Mouse (Mus musculus) cerebellum, postnatal 4 days (tissue): ENCODE measurements around the gene Ppp1r14c.
"Not testable (repeated sequence)": the region's sequence is repeated elsewhere in the genome, so short reads cannot be mapped to it uniquely, and the experiment has no call there.

Experiments
- DNase-seq, 2 experiments: peaks; one replicate each; pipeline ENCODE4 v3.0.0; 2022; ENCODE audit warnings: low spot score in 2 of 2, mixed read lengths in 1 of 2

Gene Ppp1r14c

GRCm38 (mm10) chr10:3466135-3466626, 100.3 kb downstream of the Ppp1r14c start:
- DNase-seq, result no peak

DNA sequence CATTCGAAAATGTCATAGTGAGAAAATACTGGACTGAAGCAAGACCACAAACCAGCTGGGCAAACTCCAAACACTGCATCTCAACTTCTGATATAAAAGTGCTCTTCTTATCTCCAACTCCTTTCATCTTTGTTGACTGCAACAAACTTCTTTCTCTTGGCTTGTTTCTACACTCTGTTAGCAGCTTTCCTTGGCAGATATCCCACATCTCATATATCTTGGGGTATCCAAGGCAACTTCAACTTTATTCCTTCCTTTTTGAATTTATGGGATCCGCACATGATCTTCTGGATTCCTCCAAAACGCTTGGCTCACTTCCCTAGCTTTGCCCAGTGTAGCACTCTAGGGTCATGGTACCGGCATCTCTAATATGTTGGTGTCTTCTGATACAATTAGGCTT, 102.7 kb downstream of the Ppp1r14c start:
- no peak for DNase-seq

DNA sequence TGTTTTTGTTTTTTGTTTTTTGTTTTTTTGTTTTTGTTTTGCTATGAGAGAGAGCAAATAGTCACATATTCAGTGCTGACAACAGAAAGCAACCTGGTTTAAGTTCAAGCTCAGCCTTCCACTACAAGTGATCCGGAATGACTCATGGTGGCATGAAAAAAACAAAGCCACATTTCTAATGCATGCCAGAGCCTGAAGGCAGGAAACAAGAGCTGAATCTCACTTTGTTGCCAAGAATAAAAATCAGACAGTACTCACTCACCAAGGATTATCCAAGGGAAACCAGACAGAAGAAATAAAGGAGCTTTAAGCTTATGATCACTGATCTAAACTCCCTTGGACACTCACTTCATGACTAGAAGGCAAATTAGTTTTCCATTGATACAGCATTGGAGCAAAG, 110.8 kb downstream of the Ppp1r14c start:
- no peak for DNase-seq

GRCm38 (mm10) chr10:3479772-3480171, 113.9 kb downstream of the Ppp1r14c start:
- DNase-seq, result no peak

GRCm38 (mm10) chr10:3490052-3490451, 124.2 kb downstream of the Ppp1r14c start:
- no peak for DNase-seq

- no peak for DNase-seq
Measured at GRCm38 (mm10) chr10:3496791-3497190, 130.9 kb downstream of the Ppp1r14c start.

DNA sequence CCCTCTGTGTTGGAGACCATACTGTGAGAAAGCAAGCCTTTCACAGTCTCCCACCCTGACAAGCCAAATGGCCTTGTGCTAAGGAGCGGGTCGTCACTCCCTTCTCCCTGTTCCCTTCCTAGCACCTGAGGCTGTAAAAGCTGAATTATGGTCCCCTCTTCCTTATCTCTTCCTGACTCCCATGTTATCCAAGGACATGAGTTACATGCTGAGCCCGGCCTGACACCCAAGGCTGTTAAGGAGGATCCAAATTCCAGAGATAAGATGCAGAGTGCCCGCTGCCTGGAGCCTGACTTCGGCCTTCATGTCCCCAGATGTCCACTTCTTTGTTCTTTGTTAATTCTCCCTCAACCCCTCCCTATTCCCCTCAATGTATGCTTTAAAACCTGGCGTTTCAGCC, 135.0 kb downstream of the Ppp1r14c start:
- DNase-seq, result not testable (repeated sequence)

DNA sequence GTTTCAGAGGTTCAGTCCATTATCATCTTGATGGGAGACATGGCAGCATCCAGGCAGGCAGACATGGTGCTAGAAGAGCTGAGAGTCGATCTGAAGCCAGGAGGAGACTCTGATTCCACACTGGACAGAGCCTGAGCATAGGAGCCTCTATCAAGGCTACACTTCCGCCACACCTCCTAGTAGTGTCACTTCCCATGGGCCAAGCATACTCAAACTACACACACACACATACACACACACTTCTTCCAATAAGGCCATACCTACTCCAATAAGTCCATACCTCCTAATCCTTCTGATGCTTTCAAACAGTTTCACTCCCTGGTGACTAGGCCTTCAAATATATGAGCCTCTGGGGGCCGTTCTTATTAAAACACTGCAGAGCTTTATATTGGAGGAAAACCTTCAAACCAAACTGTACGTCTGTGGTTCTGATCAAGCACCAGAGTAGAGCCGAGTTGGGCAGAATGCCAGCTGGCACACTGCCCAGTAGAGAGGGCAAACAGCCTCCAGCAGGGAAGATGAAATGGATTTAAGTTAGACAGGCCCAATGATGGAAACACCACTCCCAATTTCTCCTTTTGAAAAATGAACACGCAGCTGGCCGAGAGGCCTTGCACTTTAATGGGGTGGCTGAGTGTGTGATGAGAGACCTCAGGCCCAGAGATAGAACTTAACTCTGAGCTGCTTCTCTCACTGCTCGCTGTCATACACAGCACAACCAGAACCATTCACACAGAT, 141.8 kb downstream of the Ppp1r14c start:
- peak; percentile 66 to 93 for DNase-seq

DNA sequence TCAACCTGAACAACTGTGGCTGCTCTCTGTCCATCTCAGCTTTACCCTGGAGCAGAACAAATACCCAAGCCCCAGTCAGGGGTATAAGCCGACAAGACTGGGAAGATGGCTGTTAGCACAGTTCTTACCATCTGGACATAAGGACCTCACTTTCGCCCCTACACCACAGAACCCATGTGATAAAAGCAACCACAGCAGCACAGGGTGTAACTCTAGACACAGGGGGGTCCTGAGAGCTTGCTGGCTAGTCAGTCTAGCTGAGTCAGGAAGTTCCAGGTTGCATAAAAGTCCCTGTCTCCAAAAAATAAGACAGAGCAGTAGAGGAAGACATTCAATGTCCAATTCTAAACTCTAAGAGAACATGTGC, 142.3 kb downstream of the Ppp1r14c start:
- no peak for DNase-seq

DNA sequence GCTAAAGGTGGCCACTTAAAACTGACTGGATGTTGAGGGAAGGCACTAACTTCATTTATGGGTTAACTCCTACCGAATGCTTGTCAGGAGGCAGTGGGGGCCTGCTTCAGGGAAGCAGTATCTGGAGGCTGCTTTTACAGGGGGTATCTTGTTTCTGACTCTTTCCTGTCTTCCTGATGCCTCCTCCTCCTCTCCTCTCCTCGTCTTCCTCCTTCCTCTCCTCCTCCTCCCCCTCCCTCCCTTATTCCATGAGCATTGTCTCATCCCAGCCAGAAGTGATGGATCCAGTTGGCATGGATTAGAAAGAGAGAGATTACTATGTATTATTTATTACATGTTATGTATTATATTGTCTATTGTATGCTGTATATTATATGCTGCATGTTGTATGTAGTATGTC, 142.9 kb downstream of the Ppp1r14c start:
- DNase-seq, result no peak

DNA sequence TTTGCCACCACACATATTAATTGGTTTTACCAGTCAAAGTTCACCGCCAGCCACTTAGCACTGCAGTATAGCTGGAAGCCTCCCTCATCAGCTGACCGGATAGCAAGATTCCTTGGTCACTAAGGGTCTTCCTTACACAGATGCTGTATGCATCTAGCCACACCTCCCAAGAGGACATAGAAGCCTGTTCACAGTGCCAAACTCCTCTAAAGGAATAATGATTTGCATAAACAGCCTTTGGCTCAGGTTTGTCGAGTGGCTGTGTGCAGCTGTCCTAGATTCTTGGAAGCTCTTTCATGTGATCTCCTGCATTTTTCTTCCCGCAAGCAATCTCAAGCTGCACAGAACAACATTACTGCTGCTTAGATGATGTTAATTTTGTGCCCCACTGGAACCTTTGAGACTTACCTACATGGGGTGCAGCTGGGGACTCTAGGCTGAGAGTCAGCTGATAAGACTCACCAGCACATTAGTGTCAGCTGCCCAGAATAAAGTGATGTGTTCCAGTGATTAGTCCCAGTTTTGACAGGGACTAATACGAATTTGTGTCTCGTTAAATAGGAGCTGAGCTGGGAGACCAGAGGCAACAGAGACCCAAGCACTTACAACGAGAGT, 143.9 kb downstream of the Ppp1r14c start:
- DNase-seq, result no peak

DNA sequence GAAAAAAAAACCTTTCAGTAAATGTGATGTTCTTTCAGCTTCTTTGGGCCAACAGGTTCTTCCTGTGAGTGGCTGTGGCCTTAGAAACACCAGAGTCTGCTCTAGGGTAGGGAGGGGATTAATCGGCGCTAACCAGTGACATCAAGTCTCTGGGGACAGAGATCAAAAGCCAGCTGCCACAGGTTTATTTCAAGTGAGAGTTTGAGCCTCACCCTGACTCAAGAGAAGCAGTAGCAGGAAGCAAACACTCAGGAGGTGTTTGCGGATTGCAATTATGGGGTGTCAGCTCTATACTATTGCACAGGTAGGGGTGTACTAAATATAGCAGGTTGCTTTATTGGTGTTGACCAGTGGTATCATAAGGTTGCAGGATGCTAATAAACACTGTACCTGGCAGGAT, 144.6 kb downstream of the Ppp1r14c start:
- no peak for DNase-seq

GRCm38 (mm10) chr10:3511401-3511800, 145.5 kb downstream of the Ppp1r14c start:
- DNase-seq, result no peak

DNA sequence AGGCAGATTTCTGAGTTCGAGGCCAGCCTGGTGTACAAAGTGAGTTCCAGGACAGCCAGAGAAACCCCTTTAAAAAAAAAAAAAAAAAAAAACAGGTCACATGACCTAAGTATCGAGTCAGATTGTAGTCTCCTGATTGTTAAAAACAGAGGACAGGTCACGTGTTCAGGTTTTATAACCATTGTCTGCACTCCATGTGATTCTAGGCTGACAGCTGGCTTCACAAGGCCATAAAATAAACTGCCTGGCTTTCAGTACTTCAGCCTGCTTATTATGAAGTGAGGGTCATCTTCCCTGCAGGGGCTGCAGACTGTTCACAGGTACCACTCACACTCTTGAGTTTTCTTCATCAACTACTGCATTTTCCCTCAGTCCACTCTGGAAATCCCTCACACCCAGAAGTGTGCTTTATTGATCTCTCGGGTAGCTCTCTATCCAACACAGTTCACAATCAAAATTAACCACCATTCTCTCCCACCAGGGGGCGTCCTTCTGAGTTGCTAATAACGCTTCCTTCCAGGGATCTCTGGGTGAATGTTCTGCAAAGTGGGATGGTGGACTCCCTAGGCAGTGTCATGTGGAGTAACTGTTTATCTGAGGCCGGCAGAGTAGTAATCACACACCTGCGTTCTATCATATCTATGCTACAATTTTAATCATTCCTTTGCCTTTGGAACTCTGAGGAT, 146.9 kb downstream of the Ppp1r14c start:
- peak in 1 of 2 experiments; percentile 35 for DNase-seq

DNA sequence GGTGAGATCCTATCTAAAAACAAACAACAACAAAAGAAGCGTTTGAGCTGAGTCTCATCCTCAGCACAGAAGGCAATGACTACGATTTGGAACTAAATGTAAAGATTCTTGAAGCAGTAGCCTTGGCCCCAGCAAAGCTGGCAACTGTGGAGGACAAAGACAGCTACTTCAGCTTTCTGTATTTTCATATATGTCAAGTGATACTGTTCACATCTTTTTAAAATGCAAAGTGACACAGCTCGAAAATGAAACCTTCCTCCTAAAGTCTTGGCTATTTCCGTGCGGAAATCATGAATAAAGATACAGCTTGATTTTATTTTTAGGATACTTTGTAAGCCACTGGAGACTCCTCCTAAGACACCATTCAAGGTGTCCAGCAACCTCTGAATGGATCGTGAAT, 148.1 kb downstream of the Ppp1r14c start:
- no peak for DNase-seq
